Mouse (Mus musculus): ENCODE measurements around the gene Ube2q2.
"Not testable (repeated sequence)": the region's sequence is repeated elsewhere in the genome, so short reads cannot be mapped to it uniquely, and the experiment has no call there.

Gene Ube2q2

GRCm38 (mm10) chr9:55236235-55237165 lies 87.8 kb downstream of the Ube2q2 start:
- in situ Hi-C loops (cut with MboI, MseI), result no loop called here

GRCm38 (mm10) chr9:55240852-55241251 lies 92.2 kb downstream of the Ube2q2 start:
- in situ Hi-C loops (cut with MboI, MseI), result no loop called here

- in situ Hi-C loops (cut with MboI, MseI), result no loop called here
These were observed 93.4 kb downstream of the Ube2q2 start for GRCm38 (mm10) chr9:55241863-55242685.

- in situ Hi-C loops (cut with MboI, MseI), result no loop called here
These were observed 94.6 kb downstream of the Ube2q2 start for GRCm38 (mm10) chr9:55243280-55243679.

GRCm38 (mm10) chr9:55244079-55244478 lies 95.4 kb downstream of the Ube2q2 start:
- in situ Hi-C loops (cut with MboI, MseI), result no loop called here

- in situ Hi-C loops (cut with MboI, MseI), result not testable (repeated sequence)
These were observed 96.5 kb downstream of the Ube2q2 start for GRCm38 (mm10) chr9:55245057-55245750.

GRCm38 (mm10) chr9:55246440-55246839 lies 97.8 kb downstream of the Ube2q2 start:
- in situ Hi-C loops (cut with MboI, MseI), result no loop called here

- in situ Hi-C loops (cut with MboI, MseI), result no loop called here
These were observed 98.3 kb downstream of the Ube2q2 start for GRCm38 (mm10) chr9:55246918-55247317.

GRCm38 (mm10) chr9:55248465-55248864 lies 99.8 kb downstream of the Ube2q2 start:
- in situ Hi-C loops (cut with MboI, MseI), result no loop called here

GRCm38 (mm10) chr9:55250595-55251247 lies 102.1 kb downstream of the Ube2q2 start:
- in situ Hi-C loops (cut with MboI, MseI), result loop anchor here (5.0 kb wide), 1 partner anchor 223 kb away; the partner anchor contains the start of gene Chrna3

GRCm38 (mm10) chr9:55252097-55252496 lies 103.4 kb downstream of the Ube2q2 start:
- in situ Hi-C loops (cut with MboI, MseI), result loop anchor here (5.0 kb wide), 1 partner anchor 225 kb away; the partner anchor contains the start of gene Chrna3

- in situ Hi-C loops (cut with MboI, MseI), result loop anchor here (5.0 kb wide), 1 partner anchor 227 kb away; the partner anchor contains the start of gene Chrna3
These were observed 105.2 kb downstream of the Ube2q2 start for GRCm38 (mm10) chr9:55253849-55254248.

- in situ Hi-C loops (cut with MboI, MseI), result no loop called here
These were observed 106.4 kb downstream of the Ube2q2 start for GRCm38 (mm10) chr9:55255056-55255455.

- in situ Hi-C loops (cut with MboI, MseI), result no loop called here
These were observed 107.0 kb downstream of the Ube2q2 start for GRCm38 (mm10) chr9:55255604-55256003.

- in situ Hi-C loops (cut with MboI, MseI), result no loop called here
These were observed 108.5 kb downstream of the Ube2q2 start for GRCm38 (mm10) chr9:55257105-55257504.
